Mouse (Mus musculus) liver, embryonic 14.5 days (tissue): ENCODE measurements around the gene Slfn14. TPM values are rescaled to one million over a fixed set of nuclear protein-coding genes. Genes with fewer than 3 reads are reported as not detected.
A peak's percentile ranks its signal among the peaks of the same experiment; 100 is the strongest.

ENCODE experiments used
- ATAC-seq: fragments of 200-750 bp; cut with Nextera tagmentation; 2 replicates; pipeline ENCODE4 v1.8.0; 2017; ENCODE audit warnings: moderate number of reproducible peaks, mild to moderate bottlenecking, moderate library complexity; ENCODE audit not compliant: insufficient read depth
- DNase-seq, 3 experiments: peaks; one replicate each; pipeline ENCODE4 v3.0.0-alpha.2; 2012 to 2013; ENCODE audit warnings: low read depth in 3 of 3, low spot score in 3 of 3
- H3K27ac ChIP-seq: fragments of 300-500 bp; sonication (generic); 2 replicates; pipeline ENCODE4 v1.5.1; 2014; ENCODE audit warnings: moderate library complexity, mild to moderate bottlenecking, control low read depth, inconsistent platforms
- H3K27me3 ChIP-seq: fragments of 300-500 bp; sonication (generic); 2 replicates; pipeline ENCODE4 v1.6.1; 2014; ENCODE audit warnings: mild to moderate bottlenecking, low read length, moderate library complexity; ENCODE audit not compliant: control insufficient read depth, insufficient read depth
- H3K36me3 ChIP-seq: fragments of 300-500 bp; sonication (generic); replicated peaks from 2 replicates; pipeline ENCODE4 v1.6.1; 2014; ENCODE audit warnings: low read depth; ENCODE audit not compliant: control insufficient read depth, insufficient read depth
- H3K4me1 ChIP-seq, 2 experiments: fragments of 200-500 bp in 1 of 2; fragments of 300-500 bp in 1 of 2; sonication (generic) in 1 of 2; replicated peaks; 2 replicates each; pipeline ENCODE4 v1.6.1; 2012 to 2014; ENCODE audit warnings: antibody characterized with exemption in 1 of 2, inconsistent platforms in 1 of 2, low read length in 1 of 2; ENCODE audit not compliant: control insufficient read depth in 2 of 2, insufficient read depth in 2 of 2
- H3K4me2 ChIP-seq: fragments of 300-500 bp; sonication (generic); 2 replicates; pipeline ENCODE4 v1.6.1; 2014; ENCODE audit warnings: low read depth, mild to moderate bottlenecking, control low read depth, moderate library complexity
- H3K4me3 ChIP-seq, 2 experiments: fragments of 200-500 bp in 1 of 2; fragments of 300-500 bp in 1 of 2; sonication (generic) in 1 of 2; 2 replicates each; pipeline ENCODE4 v1.5.1; 2012 to 2014; ENCODE audit warnings: low read depth in 2 of 2, low read length in 2 of 2, mild to moderate bottlenecking in 2 of 2, control low read depth in 1 of 2, inconsistent platforms in 1 of 2, moderate library complexity in 1 of 2; ENCODE audit not compliant: insufficient read depth in 1 of 2
- H3K9ac ChIP-seq: fragments of 300-500 bp; sonication (generic); replicated peaks from 2 replicates; pipeline ENCODE4 v1.6.1; 2014; ENCODE audit warnings: mild to moderate bottlenecking, control low read depth, moderate library complexity
- H3K9me3 ChIP-seq: fragments of 300-500 bp; sonication (generic); 2 replicates; pipeline ENCODE4 v1.6.1; 2016; ENCODE audit warnings: low read length, mixed read lengths; ENCODE audit not compliant: control insufficient read depth
- CTCF ChIP-seq: IDR thresholded peaks from 2 replicates; pipeline ENCODE4 v1.5.1; 2016; ENCODE audit warnings: antibody characterized with exemption, low read depth, control low read depth
- EP300 ChIP-seq: IDR thresholded peaks from 2 replicates; pipeline ENCODE4 v1.6.1; 2016; ENCODE audit warnings: antibody characterized with exemption, low read depth
- WGBS: fragments of 180-500 bp; shearing (Covaris S2); extraction: QIAGEN DNeasy Blood & Tissue Kit; methylation state at CpG from one replicate; pipeline ENCODE4 v1.1.7; 2014; ENCODE audit not compliant: insufficient replicate concordance; 5-methylcytosine and 5-hydroxymethylcytosine counted together
- polyA plus RNA-seq, 2 experiments: library from polyadenylated mRNA; depleted of rRNA in 1 of 2; stranded (reverse) in 1 of 2; unstranded in 1 of 2; fragments of >200 nt; fragmentation: Nextera tagmentation in 1 of 2; extraction: Ambion mirVana in 1 of 2; gene quantifications; 2 replicates each; pipeline versions ENCODE4 v1.2.1 to v1.2.3; 2012 to 2014

The Slfn14 gene
- polyA plus RNA-seq, 2 experiments = 15.4 to 30.4 TPM

DNA sequence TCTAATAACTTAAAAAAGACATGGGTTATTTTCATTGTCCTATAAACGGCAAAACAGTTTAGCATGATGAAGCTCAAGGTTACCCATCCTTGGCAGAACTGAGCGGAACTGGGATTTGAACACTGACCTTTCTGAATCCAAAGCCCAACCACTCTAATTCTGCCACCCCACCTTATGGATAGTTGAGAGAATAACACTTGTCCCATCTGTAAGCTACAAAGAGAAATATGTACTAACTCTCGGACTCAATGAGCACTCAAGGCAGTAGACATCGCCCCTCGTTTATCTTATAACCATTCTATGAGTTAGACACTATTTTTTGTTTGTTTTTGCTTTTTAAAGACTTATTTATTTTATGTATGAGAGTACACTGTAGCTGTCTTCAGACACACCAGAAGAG, 2.5 kb upstream of the Slfn14 start:
- no peak overlapping the region for H3K27ac ChIP-seq
- H3K4me2 ChIP-seq = no peak overlapping the region
- DNase-seq (no peak), ATAC-seq (no peak)
- no peaks in the 10 kb centered on the region for H3K9me3 ChIP-seq
- no peak overlapping the region for H3K4me3 ChIP-seq
- peaks cover 43 to 47% of the 10 kb centered on the region in 2 experiments for H3K4me1 ChIP-seq
- H3K27me3 ChIP-seq = no peaks in the 10 kb centered on the region
- WGBS = 86% methylated on average over 5 of the region's 5 CpGs
- H3K36me3 ChIP-seq = peaks cover 7% of the 10 kb centered on the region
- TF ChIP-seq CTCF = 0 out of 2 replicates have a peak, but pooled peaks have one; percentile 10
- TF ChIP-seq EP300 = no peak
- H3K9ac ChIP-seq = no peak overlapping the region

DNA sequence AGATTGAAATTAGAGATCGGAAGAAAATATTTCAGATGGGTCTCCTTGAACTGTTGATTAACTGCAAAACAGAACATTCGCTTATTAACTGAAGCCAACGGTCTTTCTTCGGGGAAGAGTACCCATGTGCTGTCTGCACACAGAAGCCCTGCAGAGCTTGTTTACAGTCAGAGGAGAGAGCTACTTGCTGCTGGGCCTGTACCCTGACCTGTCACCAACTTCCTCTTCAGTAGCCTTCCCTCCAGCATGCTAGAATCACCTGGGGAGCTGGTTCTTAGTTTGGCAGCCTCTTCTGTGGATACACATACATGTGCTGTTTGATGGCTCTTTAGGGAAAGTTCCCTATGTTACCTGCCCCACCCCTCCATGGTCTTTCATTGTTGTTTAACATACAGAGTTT, 899 bp downstream of the Slfn14 start:
- Histone ChIP-seq H3K36me3 (peaks cover 34% of the 10 kb centered on the region), H3K4me2 (peak overlapping the region; percentile 69), H3K9ac (peak overlapping the region; percentile 83), H3K27ac (peak overlapping the region; percentile 95), H3K4me1 (peaks cover 32 to 42% of the 10 kb centered on the region in 2 experiments), H3K27me3 (peaks cover 4% of the 10 kb centered on the region; the same call in 1 of the 2 replicates), H3K4me3 (peak overlapping the region; percentile 66 to 89), H3K9me3 (no peaks in the 10 kb centered on the region)
- WGBS = 64% methylated on average over 4 of the region's 4 CpGs
- TF ChIP-seq CTCF (no peak), EP300 (no peak)
- ATAC-seq = no peak
- DNase-seq = no peak

GRCm38 (mm10) chr11:83282084-83282483, 4.4 kb downstream of the Slfn14 start:
- TF ChIP-seq CTCF (no peak), EP300 (no peak)
- 39% methylated on average over 2 of the region's 2 CpGs for WGBS
- no peak for ATAC-seq
- Histone ChIP-seq H3K27me3 (peaks cover 4% of the 10 kb centered on the region), H3K4me2 (peak overlapping the region; percentile 69), H3K9ac (no peak overlapping the region), H3K4me1 (peaks cover 22% of the 10 kb centered on the region in 2 experiments), H3K4me3 (peak overlapping the region; percentile 2 to 15; a peak in 2 of 4 replicates), H3K9me3 (no peaks in the 10 kb centered on the region), H3K36me3 (peaks cover 49% of the 10 kb centered on the region), H3K27ac (no peak overlapping the region)
- no peak for DNase-seq

- no peaks in the 10 kb centered on the region for H3K9me3 ChIP-seq
- ATAC-seq = no peak
- peaks cover 11% of the 10 kb centered on the region for H3K27me3 ChIP-seq
- DNase-seq = no peak
- no peak overlapping the region for H3K27ac ChIP-seq
- H3K9ac ChIP-seq = no peak overlapping the region
- peaks cover 65% of the 10 kb centered on the region for H3K36me3 ChIP-seq
- no peak for TF ChIP-seq CTCF
- no peak for TF ChIP-seq EP300
- H3K4me3 ChIP-seq = no peak overlapping the region
- 64% methylated on average over 6 of the region's 6 CpGs for WGBS
- H3K4me2 ChIP-seq = no peak overlapping the region
- peaks cover 4 to 6% of the 10 kb centered on the region in 2 experiments; a peak in 2 of 4 replicates for H3K4me1 ChIP-seq
These were observed 6.8 kb downstream of the Slfn14 start for GRCm38 (mm10) chr11:83279691-83280090.

DNA sequence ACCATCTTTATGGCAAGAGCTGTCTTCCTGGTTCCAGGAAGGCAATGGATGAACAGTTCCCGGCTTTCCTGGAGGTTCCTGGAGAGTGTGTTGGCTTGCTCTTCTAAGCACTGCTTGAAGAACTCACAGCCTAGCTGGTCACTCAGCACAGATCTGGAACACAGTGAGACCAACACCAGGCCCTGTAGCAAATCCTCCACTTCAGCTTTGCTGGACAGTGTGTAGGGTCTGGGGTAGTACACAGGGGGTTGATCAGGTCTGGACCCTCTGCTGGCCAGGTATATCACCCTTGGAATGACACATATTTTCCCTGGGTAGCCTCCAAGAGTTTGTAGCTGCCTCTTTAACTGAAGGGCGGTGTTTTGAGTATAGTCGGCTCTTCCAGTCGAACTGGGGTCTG, 7.5 kb downstream of the Slfn14 start:
- Histone ChIP-seq H3K27ac (no peak overlapping the region), H3K4me2 (no peak overlapping the region), H3K4me1 (peaks cover 3 to 4% of the 10 kb centered on the region in 2 experiments; a peak in 1 of 4 replicates), H3K27me3 (peaks cover 11% of the 10 kb centered on the region), H3K9me3 (no peaks in the 10 kb centered on the region), H3K36me3 (peaks cover 59% of the 10 kb centered on the region), H3K4me3 (no peak overlapping the region), H3K9ac (no peak overlapping the region)
- DNase-seq (no peak), ATAC-seq (no peak)
- WGBS = 74% methylated on average over 4 of the region's 4 CpGs
- TF ChIP-seq EP300 = no peak
- no peak for TF ChIP-seq CTCF
